Mouse (Mus musculus) cerebellum, adult 8-10 months (tissue): ENCODE results near the gene Mgat5b.
"Not testable (repeated sequence)": the region's sequence is repeated elsewhere in the genome, so short reads cannot be mapped to it uniquely, and the experiment has no call there.

ENCODE experiments used
- DNase-seq: peaks from one replicate; pipeline ENCODE4 v3.0.0; 2022

Mgat5b gene

GRCm38 (mm10) chr11:116918323-116919185, at the start of gene Mgat5b:
Gene Mgat5b (plus strand): TSS chr11:116918863.
- peak; percentile 85 for DNase-seq

- DNase-seq, result no peak
Measured at GRCm38 (mm10) chr11:116869223-116869622, 49.4 kb upstream of the Mgat5b start.

- no peak for DNase-seq
Measured at GRCm38 (mm10) chr11:116869641-116870040, 49.0 kb upstream of the Mgat5b start.

GRCm38 (mm10) chr11:116871538-116871937, 47.1 kb upstream of the Mgat5b start:
- DNase-seq, result no peak

GRCm38 (mm10) chr11:116873987-116874386, 44.7 kb upstream of the Mgat5b start:
- no peak for DNase-seq

- no peak for DNase-seq
Measured at GRCm38 (mm10) chr11:116878454-116878853, 40.2 kb upstream of the Mgat5b start.

- no peak for DNase-seq
Measured at GRCm38 (mm10) chr11:116880839-116881238, 37.8 kb upstream of the Mgat5b start.

- DNase-seq, result no peak
Measured at GRCm38 (mm10) chr11:116881440-116881839, 37.2 kb upstream of the Mgat5b start.

GRCm38 (mm10) chr11:116882446-116882845, 36.2 kb upstream of the Mgat5b start:
- DNase-seq, result no peak

- DNase-seq, result no peak
Measured at GRCm38 (mm10) chr11:116884061-116884460, 34.6 kb upstream of the Mgat5b start.

GRCm38 (mm10) chr11:116885275-116886151, 33.1 kb upstream of the Mgat5b start:
- peak; percentile 80 for DNase-seq

- no peak for DNase-seq
Measured at GRCm38 (mm10) chr11:116887136-116887535, 31.5 kb upstream of the Mgat5b start.

GRCm38 (mm10) chr11:116893532-116894442, 24.9 kb upstream of the Mgat5b start:
- no peak for DNase-seq

GRCm38 (mm10) chr11:116895402-116895801, 23.3 kb upstream of the Mgat5b start:
- DNase-seq, result no peak

GRCm38 (mm10) chr11:116899247-116899646, 19.4 kb upstream of the Mgat5b start:
- DNase-seq, result no peak

- not testable (repeated sequence) for DNase-seq
Measured at GRCm38 (mm10) chr11:116902588-116902987, 16.1 kb upstream of the Mgat5b start.

GRCm38 (mm10) chr11:116905741-116906456, 12.8 kb upstream of the Mgat5b start:
- no peak for DNase-seq

- no peak for DNase-seq
Measured at GRCm38 (mm10) chr11:116913573-116913972, 5.1 kb upstream of the Mgat5b start.

GRCm38 (mm10) chr11:116914267-116914885, 4.3 kb upstream of the Mgat5b start:
- no peak for DNase-seq

- no peak for DNase-seq
Measured at GRCm38 (mm10) chr11:116915241-116915640, 3.4 kb upstream of the Mgat5b start.

- no peak for DNase-seq
Measured at GRCm38 (mm10) chr11:116917361-116917760, 1.3 kb upstream of the Mgat5b start.
